Mouse (Mus musculus) layer of hippocampus, postnatal 14 days (tissue): Measurements from ENCODE around the gene Pgm1. TPM values are rescaled to one million over a fixed set of nuclear protein-coding genes. Genes with fewer than 3 reads are reported as not detected.

Source experiments
- DNase-seq, 2 experiments: peaks; one replicate each; pipeline ENCODE4 v3.0.0; 2021 to 2022; ENCODE audit warnings: low spot score in 2 of 2, mixed read lengths in 1 of 2
- total RNA-seq, 2 experiments: library from RNA; stranded (reverse); gene quantifications; 2 replicates each; pipeline ENCODE4 v1.2.3; 2021

The Pgm1 gene
- total RNA-seq, 2 experiments from 2014 or later = 53.6 to 57.2 TPM

- DNase-seq = peak in 1 of 2 experiments; percentile 28
Measured at GRCm38 (mm10) chr4:99955396-99955795, 26.2 kb downstream of the Pgm1 start.

GRCm38 (mm10) chr4:99957186-99957585, 28.0 kb downstream of the Pgm1 start:
- DNase-seq = no peak

DNA sequence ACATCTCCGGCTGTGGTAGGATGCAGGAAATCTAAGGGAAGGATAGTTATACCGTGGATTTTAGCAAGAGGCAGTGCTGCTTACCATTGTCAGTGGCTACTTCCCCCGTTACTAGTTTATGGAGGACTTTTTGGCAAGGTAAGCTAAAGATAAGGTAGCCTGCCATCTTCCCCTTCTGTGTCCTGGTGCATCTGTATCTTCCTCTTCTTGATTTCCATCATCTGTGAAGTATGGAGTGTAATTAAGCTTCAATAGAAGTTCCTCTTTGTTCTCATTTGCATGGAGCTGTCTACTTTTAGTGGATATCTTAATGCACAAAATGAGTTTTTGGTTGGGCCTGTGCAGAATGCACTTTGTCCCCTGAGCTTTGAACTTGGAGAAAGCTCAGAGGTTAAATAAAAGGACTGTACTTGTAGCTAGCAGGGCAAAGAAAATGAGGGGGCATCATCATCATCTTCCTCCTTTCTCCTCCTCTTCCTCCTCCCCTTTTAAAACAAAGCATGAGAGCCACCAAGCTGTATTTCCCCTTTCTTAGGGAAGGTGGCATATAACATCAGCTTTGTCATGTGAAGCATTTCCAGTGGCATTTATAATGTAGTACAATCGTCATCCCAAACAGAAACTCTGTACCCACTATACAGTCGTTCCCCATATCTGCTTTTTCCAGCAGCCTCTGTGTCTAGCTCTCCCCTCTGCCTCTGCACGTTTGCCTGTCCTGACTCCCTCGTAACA, 29.0 kb downstream of the Pgm1 start:
- no peak for DNase-seq

DNA sequence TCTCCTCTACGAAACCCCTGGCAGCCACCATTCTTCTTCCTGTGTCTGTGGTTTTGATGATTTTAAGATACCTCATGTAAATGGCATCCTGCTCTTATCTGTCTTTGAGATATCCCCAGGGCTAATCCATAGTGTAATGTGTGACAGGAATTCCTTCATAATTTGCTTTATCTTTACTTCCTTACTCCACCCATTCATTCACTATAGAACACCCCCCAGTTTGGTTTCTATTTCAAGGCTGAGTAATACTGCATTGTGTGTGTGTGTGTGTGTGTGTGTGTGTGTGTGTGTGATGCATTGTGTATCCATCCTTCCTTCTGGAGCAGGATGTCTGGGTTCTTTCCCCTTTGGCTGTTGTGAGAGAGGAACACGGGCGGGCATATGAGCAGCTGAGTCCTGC, 30.1 kb downstream of the Pgm1 start:
- DNase-seq = no peak

GRCm38 (mm10) chr4:99966555-99966954, 37.3 kb downstream of the Pgm1 start:
- no peak for DNase-seq

- DNase-seq = no peak
Measured at GRCm38 (mm10) chr4:99969328-99969727, 40.1 kb downstream of the Pgm1 start.

DNA sequence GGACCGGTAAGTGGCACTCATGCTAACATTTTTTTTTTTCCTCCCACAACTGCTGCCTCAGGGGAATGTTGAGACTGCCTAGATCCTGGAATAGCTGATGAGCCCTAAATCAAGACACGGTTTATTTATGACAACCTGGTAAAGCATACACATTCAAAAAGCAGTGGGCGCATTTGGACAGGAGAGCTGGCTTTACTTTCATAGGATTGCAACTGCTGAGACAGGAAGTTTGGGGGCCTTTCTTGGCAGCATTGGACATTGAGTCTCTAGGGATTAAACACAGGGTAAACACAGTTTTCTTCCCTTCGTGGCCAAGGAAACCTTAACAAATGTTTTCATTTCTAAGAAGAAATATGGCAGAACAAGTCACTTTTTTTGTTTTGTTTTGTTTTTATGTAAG, 40.9 kb downstream of the Pgm1 start:
- no peak for DNase-seq

GRCm38 (mm10) chr4:99972886-99973285, 43.7 kb downstream of the Pgm1 start:
- no peak for DNase-seq

- DNase-seq = no peak
Measured at GRCm38 (mm10) chr4:99973931-99974330, 44.7 kb downstream of the Pgm1 start.

GRCm38 (mm10) chr4:99974375-99974774, 45.2 kb downstream of the Pgm1 start:
- DNase-seq = no peak

- no peak for DNase-seq
Measured at GRCm38 (mm10) chr4:99979326-99979725, 50.1 kb downstream of the Pgm1 start.

DNA sequence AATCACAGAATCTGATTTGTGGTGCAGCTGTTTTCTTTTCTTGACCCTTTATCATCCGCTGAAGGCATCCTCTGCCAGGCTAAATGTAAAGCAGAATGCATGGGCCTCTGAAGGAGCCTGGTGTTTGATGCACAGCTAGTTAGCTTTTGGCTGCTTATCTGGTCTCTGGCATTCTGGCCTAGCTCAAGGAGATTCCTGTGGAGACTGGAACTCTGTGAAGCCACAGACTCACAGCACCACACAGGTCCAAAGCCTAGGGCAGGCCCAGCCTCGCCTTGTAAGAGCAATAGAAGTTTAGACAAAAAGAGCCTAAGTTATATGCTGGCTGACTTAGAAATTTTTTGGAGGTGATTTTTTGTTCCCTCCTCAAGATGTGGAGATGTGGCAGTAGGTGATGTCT, 52.0 kb downstream of the Pgm1 start:
- DNase-seq = no peak

DNA sequence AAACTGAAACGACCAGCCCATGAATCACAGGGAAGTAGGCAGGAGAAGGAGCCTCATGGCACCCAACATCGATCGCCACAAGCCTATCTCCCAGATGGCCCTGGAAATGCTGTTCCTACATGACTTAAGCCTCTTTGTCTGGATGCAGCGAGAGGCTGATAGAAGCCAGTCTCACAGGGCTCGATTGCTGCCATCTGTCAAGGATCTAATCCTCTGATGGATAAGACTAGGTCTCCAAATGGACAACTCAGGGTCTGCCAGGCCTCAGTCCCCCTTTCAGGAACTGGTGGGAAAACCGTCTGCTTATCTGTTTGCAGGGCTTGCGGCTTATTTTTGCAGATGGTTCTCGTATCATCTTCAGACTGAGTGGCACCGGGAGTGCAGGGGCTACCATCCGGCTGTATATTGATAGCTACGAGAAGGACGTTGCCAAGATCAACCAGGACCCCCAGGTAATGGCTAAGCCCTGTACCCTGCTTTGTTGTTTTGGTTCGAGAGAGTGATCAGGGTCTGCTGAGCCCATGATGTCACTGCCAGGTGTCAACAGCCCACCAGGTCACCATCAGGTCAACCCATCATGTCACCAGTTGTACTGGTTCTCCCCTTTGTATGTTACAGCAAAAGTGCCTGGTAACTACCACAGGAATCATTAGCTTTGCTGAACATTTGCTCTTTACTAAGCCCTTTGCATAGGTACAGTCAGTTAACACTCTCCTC, 54.6 kb downstream of the Pgm1 start:
- no peak for DNase-seq

DNA sequence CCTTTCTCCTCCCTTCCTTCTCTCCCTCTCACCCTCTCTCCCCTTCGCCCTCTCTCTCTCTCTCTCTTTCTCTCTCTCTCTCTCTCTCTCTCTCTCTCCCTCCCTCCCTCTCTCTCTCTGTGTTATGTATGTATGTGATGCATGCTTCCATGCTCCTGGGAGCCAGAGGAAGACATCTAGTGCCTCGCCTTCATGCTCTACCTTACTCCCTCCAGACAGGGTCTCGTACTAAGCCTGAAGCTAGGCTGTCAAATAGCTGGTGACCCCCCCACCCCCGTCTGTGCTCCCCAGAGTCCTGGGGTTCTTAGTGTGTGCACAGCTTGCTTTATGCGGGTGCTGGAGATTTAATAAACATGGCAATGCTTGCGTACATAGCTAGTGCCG, 55.1 kb downstream of the Pgm1 start:
- DNase-seq = no peak

GRCm38 (mm10) chr4:99985086-99985485, 55.9 kb downstream of the Pgm1 start:
- no peak for DNase-seq

DNA sequence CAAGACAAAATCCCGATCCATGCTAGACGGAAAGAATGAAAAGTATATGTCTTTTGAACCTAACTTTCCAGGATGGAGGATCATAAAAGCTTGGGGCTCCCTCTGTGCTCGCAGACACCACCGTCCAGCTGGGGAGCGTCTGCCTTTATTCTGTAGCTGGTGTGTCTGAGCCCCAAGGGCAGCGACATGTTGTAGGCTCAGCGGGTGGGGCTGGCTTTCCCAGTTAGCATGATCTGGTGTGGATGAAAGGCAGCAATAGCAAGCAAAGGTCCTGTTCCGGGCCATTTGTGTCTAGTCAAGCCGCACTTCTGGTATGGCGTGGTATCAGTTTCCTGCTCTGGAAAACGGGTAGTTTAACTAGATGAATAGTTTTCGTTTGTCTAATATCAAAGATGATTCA, 56.4 kb downstream of the Pgm1 start:
- DNase-seq = no peak

- no peak for DNase-seq
Measured at GRCm38 (mm10) chr4:99986609-99987008, 57.4 kb downstream of the Pgm1 start.

DNA sequence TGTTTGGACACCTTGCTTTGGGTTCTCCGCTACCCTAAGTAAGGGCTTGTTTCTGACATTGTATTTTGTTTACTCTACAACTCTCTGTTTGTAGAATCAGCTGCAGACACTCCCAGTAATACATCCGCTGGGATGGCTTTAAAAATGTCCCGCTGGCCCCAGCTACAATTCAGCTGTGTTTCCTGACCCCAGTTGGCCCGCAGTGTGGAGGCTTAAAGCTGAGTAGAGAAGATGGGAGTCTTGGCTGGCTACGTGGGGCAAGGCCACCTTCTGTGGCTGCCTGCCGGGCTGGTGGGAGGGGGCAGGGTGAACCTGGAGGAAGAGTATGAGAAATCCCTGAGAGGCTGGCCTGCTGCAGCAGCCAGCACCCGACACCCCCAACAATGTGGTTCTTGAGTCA, 59.6 kb downstream of the Pgm1 start:
- no peak for DNase-seq

DNA sequence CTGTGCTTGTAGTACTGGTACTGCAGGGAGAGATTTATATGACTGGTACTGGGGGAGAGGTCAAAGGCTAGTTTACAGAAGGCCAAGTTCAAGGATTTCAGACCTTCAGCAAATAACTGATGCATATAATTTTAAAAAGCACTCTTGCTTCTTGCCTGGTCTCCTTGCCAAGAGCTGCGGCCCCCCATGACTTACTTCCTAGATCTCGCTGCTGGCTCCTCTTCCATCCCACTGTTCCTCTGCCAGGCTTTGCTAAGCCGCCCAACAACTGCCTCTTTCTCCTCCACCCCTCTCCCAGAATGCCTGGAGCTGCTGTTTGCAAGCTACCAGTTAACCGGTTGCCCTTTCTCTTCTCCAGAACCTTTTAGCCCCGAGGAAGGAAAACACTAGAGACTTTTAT, 71.8 kb downstream of the Pgm1 start:
- no peak for DNase-seq

DNA sequence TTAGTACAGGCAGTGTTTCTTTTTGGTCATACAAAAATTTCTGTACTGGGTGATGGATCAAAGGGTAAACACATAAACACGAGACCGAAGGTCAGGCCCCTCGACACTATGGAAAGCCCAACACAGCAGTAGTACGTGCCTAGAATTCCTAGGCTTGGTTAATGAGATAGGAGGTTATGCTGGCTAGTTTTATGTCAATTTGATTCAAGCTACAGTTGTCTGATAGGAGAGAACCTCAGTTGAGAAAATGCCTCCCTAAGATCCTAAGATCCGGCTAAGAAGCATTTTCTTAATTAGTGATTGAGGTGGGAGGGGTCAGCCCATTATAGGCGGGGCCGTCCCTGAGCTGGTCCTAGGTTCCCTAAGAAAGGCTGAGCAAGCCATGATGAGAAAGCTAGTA, 72.6 kb downstream of the Pgm1 start:
- no peak for DNase-seq

DNA sequence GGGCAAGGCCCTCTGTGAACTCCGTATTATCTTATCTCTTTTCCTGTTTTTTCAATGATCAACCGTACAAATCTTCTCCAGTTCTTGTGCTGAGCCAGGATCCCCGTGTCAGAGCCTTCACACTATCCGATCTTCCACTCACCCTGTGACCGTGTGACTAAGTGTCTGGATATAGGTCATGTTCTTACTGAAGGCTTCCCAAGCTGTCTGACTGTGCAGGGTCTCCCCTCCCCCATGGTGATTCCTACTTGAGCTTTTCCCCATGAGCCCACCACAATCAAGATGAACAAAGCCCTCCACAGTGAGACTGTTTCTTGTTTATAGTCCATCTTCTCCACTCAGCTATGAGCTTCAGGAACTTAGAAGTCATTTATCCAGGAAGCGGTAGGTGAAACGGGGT, 78.5 kb downstream of the Pgm1 start:
- no peak for DNase-seq

DNA sequence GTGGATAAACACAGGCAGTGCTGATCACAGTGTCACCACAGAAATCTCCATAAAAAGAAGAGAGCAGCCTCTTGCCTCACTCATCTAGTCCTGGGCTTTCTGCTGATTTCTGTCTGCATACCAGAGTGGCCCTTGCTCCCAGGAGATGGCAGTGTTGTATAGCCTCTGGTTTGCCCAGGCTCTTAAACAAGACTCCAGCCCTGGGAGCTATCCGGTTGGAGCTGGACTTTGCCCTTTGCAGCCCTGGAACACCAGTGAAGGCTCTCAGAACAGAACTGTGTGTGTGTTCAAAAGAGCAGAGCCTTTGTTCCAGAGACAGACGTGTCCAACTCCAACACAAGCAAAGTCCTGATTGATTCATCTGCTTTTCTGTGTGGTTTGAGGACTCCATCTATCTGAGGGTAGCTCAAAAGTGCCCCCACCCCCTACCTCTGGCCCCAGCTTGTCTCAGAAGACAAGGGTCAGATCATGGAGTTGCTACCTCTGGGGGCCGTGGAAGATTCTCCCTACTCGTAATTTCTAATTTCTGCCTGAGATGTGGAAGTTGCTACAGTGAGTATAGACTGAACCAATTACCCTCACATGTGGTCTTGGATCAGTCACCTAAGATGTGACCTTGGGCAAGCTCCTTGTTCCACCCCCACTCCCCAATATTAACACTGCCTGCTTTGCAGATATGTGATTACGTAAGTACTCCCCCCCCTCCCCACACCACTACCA, 79.3 kb downstream of the Pgm1 start:
- peak; percentile 53 to 71 for DNase-seq
